Mouse (Mus musculus) G1E (cell line): ENCODE data around the gene Naa40.

Source experiments
- CTCF ChIP-seq: IDR thresholded peaks from 2 replicates; pipeline ENCODE4 v1.5.1; 2012; ENCODE audit warnings: low read depth, low read length, inconsistent platforms, mixed read lengths
- GATA1 ChIP-seq: IDR thresholded peaks from 2 replicates; pipeline ENCODE4 v1.6.1; 2012; ENCODE audit warnings: borderline replicate concordance, low read length, inconsistent platforms, mixed read lengths

DNA sequence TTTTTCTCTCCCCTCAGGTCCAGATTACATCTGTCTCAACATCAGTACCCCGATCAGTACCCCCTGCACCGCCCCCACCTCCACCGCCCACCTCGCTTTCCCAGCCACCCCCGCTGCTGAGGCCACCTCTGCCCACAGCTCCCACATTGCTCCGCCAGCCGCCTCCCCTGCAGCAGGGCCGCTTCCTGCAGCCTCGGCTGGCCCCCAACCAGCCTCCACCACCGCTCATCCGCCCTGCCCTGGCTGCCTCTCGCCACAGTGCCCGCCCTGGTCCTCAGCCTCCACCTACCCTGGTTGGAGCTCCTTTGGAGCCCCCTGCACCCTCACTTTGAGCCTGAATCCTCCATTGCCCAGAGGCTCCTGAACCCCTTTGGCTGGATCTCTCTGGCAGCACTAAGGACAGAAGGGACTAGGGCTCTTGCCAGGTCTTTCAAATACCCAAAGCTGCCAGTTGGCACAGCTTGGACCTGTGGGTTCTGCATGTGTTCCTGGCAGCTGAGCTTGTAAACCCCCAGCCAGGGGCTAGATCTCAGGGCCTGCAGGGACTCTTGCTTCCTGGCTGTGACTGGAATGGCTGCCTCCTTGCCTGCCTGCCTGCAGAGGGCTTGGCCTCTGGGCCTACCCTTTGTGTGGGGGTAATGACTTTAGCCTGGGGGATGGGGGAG, 33.5 kb upstream of the Naa40 start:
- TF ChIP-seq CTCF (no peak), GATA1 (no peak)
